Mouse (Mus musculus): ENCODE data around the gene Olfr1222.
"Not testable (repeated sequence)": the region's sequence is repeated elsewhere in the genome, so short reads cannot be mapped to it uniquely, and the experiment has no call there.

Gene Olfr1222

DNA sequence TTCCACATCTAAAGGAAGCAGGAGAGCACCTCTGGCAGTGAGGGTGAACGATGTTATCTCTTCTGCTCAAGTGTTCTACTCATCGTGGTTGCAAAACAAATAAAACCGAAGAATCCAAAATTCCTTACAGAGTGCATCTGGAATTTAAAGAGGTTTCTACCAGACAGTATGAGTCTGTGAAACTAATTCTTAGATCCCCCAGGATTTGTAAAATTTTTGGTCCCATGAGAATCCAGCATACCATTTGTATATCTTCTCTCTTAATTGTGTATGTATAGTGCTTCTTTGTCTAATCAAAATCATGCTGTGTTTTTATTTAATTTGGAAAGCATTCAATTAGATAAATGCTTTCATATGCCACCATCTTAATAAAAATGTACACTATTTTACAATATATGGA is at the start of gene Olfr1222:
TSS of gene Olfr1222 (minus strand) at position 101 of the 400 bp plus-strand sequence.
- no peak for DNase-seq (ENCODE audit: extremely low read depth, low read depth)

- no peak for DNase-seq (ENCODE audit: extremely low read depth, low read depth)
Observed at GRCm38 (mm10) chr2:89174569-89174968, 41.7 kb upstream of the Olfr1222 start, which contains the start of gene Olfr1225. Olfr1225 (minus strand) TSS chr2:89174669.

DNA sequence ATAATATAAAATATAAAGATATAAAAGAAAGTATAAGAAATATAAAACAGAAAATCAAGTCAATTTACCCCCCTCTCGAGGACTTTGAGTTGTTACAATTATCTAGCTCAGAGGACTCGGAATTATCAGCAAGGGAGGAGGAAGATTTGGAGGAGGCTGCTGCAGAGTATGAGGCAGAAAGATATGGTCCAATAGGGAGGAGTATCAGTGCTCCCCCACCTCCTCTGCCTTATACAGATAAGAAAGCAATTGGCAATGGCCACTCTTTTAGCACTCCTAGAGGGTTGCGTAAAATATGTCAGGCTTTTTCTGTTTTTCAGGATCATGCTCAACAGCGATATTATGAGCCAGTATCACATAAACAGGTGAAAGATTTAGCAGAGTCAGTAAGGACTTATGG is 31.9 kb upstream of the Olfr1222 start:
- not testable (repeated sequence) for DNase-seq (ENCODE audit: extremely low read depth, low read depth)

- DNase-seq (ENCODE audit: extremely low read depth, low read depth), result not testable (repeated sequence)
Observed at GRCm38 (mm10) chr2:89163991-89164390, 31.1 kb upstream of the Olfr1222 start, which contains the start of gene Olfr1224-ps1. Olfr1224-ps1 (minus strand) TSS chr2:89164091.

- no peak for DNase-seq (ENCODE audit: extremely low read depth, low read depth)
Observed at GRCm38 (mm10) chr2:89151460-89151859, 18.6 kb upstream of the Olfr1222 start, which contains the start of gene Olfr1223. Olfr1223 (minus strand) TSS chr2:89151560.

DNA sequence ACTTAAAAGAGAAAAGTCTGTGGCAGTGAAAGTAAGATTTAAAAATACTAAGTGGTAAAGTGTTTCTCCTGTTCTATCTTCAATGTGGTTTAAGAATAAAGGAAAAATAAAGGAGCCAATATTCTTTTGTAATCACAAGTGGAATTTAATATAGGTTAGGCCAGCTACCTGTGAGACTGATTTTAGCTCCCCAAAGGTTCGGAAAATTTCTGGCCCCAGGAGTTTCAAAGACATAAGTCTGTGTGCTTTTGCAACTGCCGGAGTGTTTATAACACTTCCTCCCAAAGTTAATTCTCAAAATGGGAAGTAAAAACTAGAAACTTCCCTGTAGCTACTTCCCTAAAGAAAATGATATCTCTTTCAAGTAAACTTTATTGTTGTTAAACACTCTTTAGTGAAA is 15.7 kb downstream of the Olfr1222 start, which contains the start of gene Olfr1221:
TSS of gene Olfr1221 (minus strand) at position 101 of the 400 bp plus-strand sequence.
- peak; percentile 33 for DNase-seq (ENCODE audit: extremely low read depth, low read depth)

GRCm38 (mm10) chr2:89106735-89107134 is 26.1 kb downstream of the Olfr1222 start, which contains the start of gene Olfr1220:
Olfr1220 (minus strand) TSS chr2:89106835.
- DNase-seq (ENCODE audit: extremely low read depth, low read depth), result no peak

GRCm38 (mm10) chr2:89105651-89106050 is 27.2 kb downstream of the Olfr1222 start:
- DNase-seq (ENCODE audit: extremely low read depth, low read depth), result no peak

GRCm38 (mm10) chr2:89093848-89094247 is 39.0 kb downstream of the Olfr1222 start:
- no peak for DNase-seq (ENCODE audit: extremely low read depth, low read depth)

DNA sequence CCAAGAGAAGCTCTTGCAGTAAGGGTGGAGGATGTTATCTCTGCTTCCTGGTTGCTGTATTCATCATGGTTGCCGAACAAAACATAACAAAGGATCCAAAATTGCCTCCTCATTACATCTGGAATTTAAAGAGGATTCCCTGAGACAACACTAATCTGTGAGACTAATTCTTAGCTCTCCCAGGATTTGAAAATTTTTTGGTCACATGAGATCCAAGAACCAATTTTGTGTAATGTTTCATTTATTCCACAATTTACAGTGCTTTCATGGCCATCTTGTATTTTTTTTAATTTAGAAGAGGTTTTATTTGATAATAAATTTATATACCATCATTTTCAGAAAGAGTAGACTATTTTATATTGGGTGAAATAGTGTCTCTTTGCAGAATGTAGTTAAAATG is 49.4 kb downstream of the Olfr1222 start, which contains the start of gene Olfr1219:
TSS of gene Olfr1219 (minus strand) at position 101 of the 400 bp plus-strand sequence.
- DNase-seq (ENCODE audit: extremely low read depth, low read depth), result no peak

DNA sequence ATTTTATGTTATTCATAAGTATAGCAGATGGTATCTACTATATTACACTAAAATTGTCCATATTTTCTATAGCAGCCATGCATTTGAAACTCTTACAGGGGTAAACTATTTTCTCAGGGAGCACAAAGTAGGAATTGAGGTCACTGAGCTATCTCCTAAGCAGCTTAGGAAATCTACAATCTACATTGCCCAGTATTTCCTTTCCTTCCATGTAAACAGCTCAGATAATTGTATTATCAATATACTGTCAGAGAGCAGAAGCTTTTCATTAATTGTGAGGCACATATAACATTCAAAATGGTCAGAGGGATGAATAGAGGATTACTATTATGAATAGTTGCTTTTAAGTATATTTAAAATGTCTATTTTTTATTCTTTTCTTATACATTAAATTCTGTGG is 51.4 kb downstream of the Olfr1222 start:
- DNase-seq (ENCODE audit: extremely low read depth, low read depth), result no peak
